Mouse (Mus musculus) spleen, adult 12 weeks (tissue): ENCODE results near the gene Alox12.

ENCODE experiments used
- DNase-seq: peaks from one replicate; pipeline ENCODE4 v3.0.0; 2022; ENCODE audit warnings: low spot score

The Alox12 gene

GRCm38 (mm10) chr11:70193354-70194285 is 61.5 kb downstream of the Alox12 start:
- DNase-seq = no peak

DNA sequence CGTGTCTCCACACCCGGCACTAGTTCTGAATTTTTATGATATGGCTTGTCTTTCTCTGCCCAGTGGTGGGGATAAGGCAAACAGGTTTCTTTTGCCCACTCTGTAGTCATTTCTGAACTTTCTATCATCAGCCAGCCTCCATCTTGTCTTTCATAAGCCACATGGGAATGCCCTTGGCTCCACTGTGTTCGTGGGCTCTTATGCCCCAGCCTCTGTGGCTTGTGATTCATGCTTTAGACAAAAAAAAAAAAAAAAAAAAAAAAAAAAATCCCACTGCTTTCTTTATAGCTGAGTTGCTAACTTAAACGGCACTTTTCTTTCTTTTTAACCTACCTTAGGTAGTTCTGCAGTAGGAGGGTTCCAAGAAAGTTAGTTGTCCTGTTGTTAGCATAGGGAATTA is 63.0 kb downstream of the Alox12 start:
- DNase-seq = no peak
